Mouse (Mus musculus): ENCODE results near the gene Ube2f. TPM values are rescaled to one million over a fixed set of nuclear protein-coding genes. Genes with fewer than 3 reads are reported as not detected.

Ube2f gene
- polyA plus RNA-seq, 1 experiment from 2014 or later = 84.5 TPM

- Histone ChIP-seq H3K27me3 (ENCODE audit: low read depth, poor library complexity, severe bottlenecking) (no peaks in the 10 kb centered on the region), H3K4me1 (peaks cover 7% of the 10 kb centered on the region), H3K4me3 (no peak overlapping the region), H3K27ac (no peak overlapping the region), H3K36me3 (peaks cover 51% of the 10 kb centered on the region), H3K9me3 (replicated peaks) (no peaks in the 10 kb centered on the region)
- 90% methylated on average over 4 of the region's 4 CpGs for WGBS
- DNase-seq (ENCODE audit: low spot score) = no peak
Observed at GRCm38 (mm10) chr1:91312273-91312672, 62.2 kb downstream of the Ube2f start.

- WGBS = 63% methylated on average over 5 of the region's 5 CpGs
- Histone ChIP-seq H3K27me3 (ENCODE audit: low read depth, poor library complexity, severe bottlenecking) (no peaks in the 10 kb centered on the region), H3K4me3 (no peak overlapping the region), H3K4me1 (peaks cover 7% of the 10 kb centered on the region), H3K36me3 (peaks cover 44% of the 10 kb centered on the region), H3K9me3 (replicated peaks) (no peaks in the 10 kb centered on the region), H3K27ac (peak overlapping the region; percentile 56)
- no peak for DNase-seq (ENCODE audit: low spot score)
Observed at GRCm38 (mm10) chr1:91313251-91313650, 63.1 kb downstream of the Ube2f start.

- 88% methylated on average over 6 of the region's 6 CpGs for WGBS
- H3K36me3 ChIP-seq = peaks cover 6% of the 10 kb centered on the region; the same call in 1 of the 2 replicates
- H3K4me1 ChIP-seq = peaks cover 15% of the 10 kb centered on the region
- no peak overlapping the region for H3K4me3 ChIP-seq
- no peaks in the 10 kb centered on the region for H3K27me3 ChIP-seq (ENCODE audit: low read depth, poor library complexity, severe bottlenecking)
- DNase-seq (ENCODE audit: low spot score) = no peak
- no peaks in the 10 kb centered on the region for H3K9me3 ChIP-seq (replicated peaks)
- H3K27ac ChIP-seq = no peak overlapping the region
Observed at GRCm38 (mm10) chr1:91317656-91318055, 67.6 kb downstream of the Ube2f start.

GRCm38 (mm10) chr1:91321760-91322438, 71.8 kb downstream of the Ube2f start, which contains the start of gene Espnl:
Espnl (plus strand) TSS chr1:91322075.
- no peak within 1 kb of the TSS for H3K4me3 ChIP-seq
- no peak for DNase-seq (ENCODE audit: low spot score)
- 75% methylated on average over 19 of the region's 19 CpGs for WGBS
- peak within 1 kb of the TSS; percentile 61 for H3K27ac ChIP-seq
- no peaks in the 10 kb centered on the region for H3K27me3 ChIP-seq (ENCODE audit: low read depth, poor library complexity, severe bottlenecking)
- H3K36me3 ChIP-seq = no peaks in the 10 kb centered on the region
- H3K9me3 ChIP-seq (replicated peaks) = no peaks in the 10 kb centered on the region
- H3K4me1 ChIP-seq = peaks cover 8% of the 10 kb centered on the region

- WGBS = 68% methylated on average over 2 of the region's 2 CpGs
- H3K27ac ChIP-seq = 0 out of 2 replicates have a peak overlapping the region, but pooled peaks have one; percentile 7
- no peaks in the 10 kb centered on the region for H3K36me3 ChIP-seq
Observed at GRCm38 (mm10) chr1:91324646-91325045, 74.5 kb downstream of the Ube2f start.

GRCm38 (mm10) chr1:91325488-91326042, 75.5 kb downstream of the Ube2f start:
- Histone ChIP-seq H3K27ac (no peak overlapping the region), H3K27me3 (ENCODE audit: low read depth, poor library complexity, severe bottlenecking) (no peaks in the 10 kb centered on the region), H3K4me1 (peaks cover 13% of the 10 kb centered on the region), H3K9me3 (replicated peaks) (no peaks in the 10 kb centered on the region), H3K36me3 (no peaks in the 10 kb centered on the region), H3K4me3 (no peak overlapping the region)
- 81% methylated on average over 4 of the region's 4 CpGs for WGBS
- no peak for DNase-seq (ENCODE audit: low spot score)

More at GRCm38 (mm10) chr1:91324646-91325045, 74.5 kb downstream of the Ube2f start:
- H3K4me1 ChIP-seq = peaks cover 13% of the 10 kb centered on the region
- no peaks in the 10 kb centered on the region for H3K9me3 ChIP-seq (replicated peaks)
- DNase-seq (ENCODE audit: low spot score) = no peak
- no peaks in the 10 kb centered on the region for H3K27me3 ChIP-seq (ENCODE audit: low read depth, poor library complexity, severe bottlenecking)
- no peak overlapping the region for H3K4me3 ChIP-seq

GRCm38 (mm10) chr1:91332102-91332501, 82.0 kb downstream of the Ube2f start:
- no peak for DNase-seq (ENCODE audit: low spot score)
- H3K4me1 ChIP-seq = peaks cover 5% of the 10 kb centered on the region
- H3K36me3 ChIP-seq = no peaks in the 10 kb centered on the region
- no peak overlapping the region for H3K4me3 ChIP-seq
- no peaks in the 10 kb centered on the region for H3K9me3 ChIP-seq (replicated peaks)
- WGBS = 65% methylated on average over 4 of the region's 4 CpGs
- H3K27me3 ChIP-seq (ENCODE audit: low read depth, poor library complexity, severe bottlenecking) = 0 out of 2 replicates have a peak, but pooled peaks cover 8% of the 10 kb centered on the region
- H3K27ac ChIP-seq = no peak overlapping the region; the same call in 1 of the 2 replicates

GRCm38 (mm10) chr1:91333582-91333981, 83.5 kb downstream of the Ube2f start:
- Histone ChIP-seq H3K27ac (no peak overlapping the region), H3K4me3 (no peak overlapping the region), H3K9me3 (replicated peaks) (no peaks in the 10 kb centered on the region), H3K36me3 (no peaks in the 10 kb centered on the region), H3K27me3 (ENCODE audit: low read depth, poor library complexity, severe bottlenecking) (0 out of 2 replicates have a peak, but pooled peaks cover 19% of the 10 kb centered on the region), H3K4me1 (peaks cover 11% of the 10 kb centered on the region)
- DNase-seq (ENCODE audit: low spot score) = no peak

GRCm38 (mm10) chr1:91337355-91337754, 87.3 kb downstream of the Ube2f start:
- DNase-seq (ENCODE audit: low spot score) = no peak
- no peak overlapping the region for H3K4me3 ChIP-seq
- no peak overlapping the region for H3K27ac ChIP-seq
- H3K9me3 ChIP-seq (replicated peaks) = no peaks in the 10 kb centered on the region
- 88% methylated on average over 7 of the region's 7 CpGs for WGBS
- peaks cover 10% of the 10 kb centered on the region for H3K4me1 ChIP-seq
- peaks cover 50% of the 10 kb centered on the region for H3K27me3 ChIP-seq (ENCODE audit: low read depth, poor library complexity, severe bottlenecking)
- H3K36me3 ChIP-seq = no peaks in the 10 kb centered on the region

Other genes starting within 250 kb of the Ube2f start
- gene Rbm44, start 105.2 kb upstream of the Ube2f start, polyA plus RNA-seq (2016; fragmentation: Nextera tagmentation; extraction: Ambion mirVana) = 0.53 and 0.68 TPM in 2 replicates
- gene Ramp1, start 70.5 kb upstream of the Ube2f start, polyA plus RNA-seq (2016; fragmentation: Nextera tagmentation; extraction: Ambion mirVana) = 0.16 and 0.23 TPM in 2 replicates
- gene Scly, start 48.0 kb downstream of the Ube2f start, polyA plus RNA-seq (2016; fragmentation: Nextera tagmentation; extraction: Ambion mirVana) = 13.4 and 14.1 TPM in 2 replicates
- gene Espnl, start 71.8 kb downstream of the Ube2f start, polyA plus RNA-seq (2016; fragmentation: Nextera tagmentation; extraction: Ambion mirVana) = not detected in 2 replicates
- gene Klhl30, start 100.7 kb downstream of the Ube2f start, polyA plus RNA-seq (2016; fragmentation: Nextera tagmentation; extraction: Ambion mirVana) = 0.09 TPM in 1 of 2 replicates, not detected in the other
- gene Erfe, start 116.1 kb downstream of the Ube2f start, polyA plus RNA-seq (2016; fragmentation: Nextera tagmentation; extraction: Ambion mirVana) = 1.4 and 1.8 TPM in 2 replicates
- gene Ilkap, start 148.5 kb downstream of the Ube2f start, polyA plus RNA-seq (2016; fragmentation: Nextera tagmentation; extraction: Ambion mirVana) = 185 and 190 TPM in 2 replicates
- gene Hes6, start 163.7 kb downstream of the Ube2f start, polyA plus RNA-seq (2016; fragmentation: Nextera tagmentation; extraction: Ambion mirVana) = 86.2 and 111 TPM in 2 replicates
- gene Per2, start 209.0 kb downstream of the Ube2f start, polyA plus RNA-seq (2016; fragmentation: Nextera tagmentation; extraction: Ambion mirVana) = 1.8 and 2.4 TPM in 2 replicates
- 12.5 and 12.9 TPM in 2 replicates for gene Traf3ip1, start 244.3 kb downstream of the Ube2f start, polyA plus RNA-seq (2016; fragmentation: Nextera tagmentation; extraction: Ambion mirVana)